Mouse (Mus musculus) intestine, embryonic 16.5 days (tissue): ENCODE measurements around the gene Fam107b. TPM values are rescaled to one million over a fixed set of nuclear protein-coding genes. Genes with fewer than 3 reads are reported as not detected.

Source experiments
- ATAC-seq: fragments of 200-750 bp; cut with Nextera tagmentation; 2 replicates; pipeline ENCODE4 v1.8.0; 2017; ENCODE audit warnings: moderate TSS enrichment, moderate library complexity
- H3K27ac ChIP-seq: fragments of 300-500 bp; sonication (generic); 2 replicates; pipeline ENCODE4 v1.5.1; 2014; ENCODE audit warnings: mild to moderate bottlenecking, low read length
- H3K27me3 ChIP-seq: fragments of 300-500 bp; sonication (generic); replicated peaks from 2 replicates; pipeline ENCODE4 v1.6.1; 2014; ENCODE audit warnings: low read length, control low read depth, mixed read lengths; ENCODE audit not compliant: control insufficient read depth, insufficient read depth
- H3K36me3 ChIP-seq: fragments of 300-500 bp; sonication (generic); 2 replicates; pipeline ENCODE4 v1.6.1; 2014; ENCODE audit warnings: low read length, control low read depth; ENCODE audit not compliant: control insufficient read depth, insufficient read depth
- H3K4me1 ChIP-seq: fragments of 300-500 bp; sonication (generic); 2 replicates; pipeline ENCODE4 v1.6.1; 2014; ENCODE audit warnings: low read length, control low read depth, mixed read lengths; ENCODE audit not compliant: control insufficient read depth, insufficient read depth
- H3K4me2 ChIP-seq: fragments of 300-500 bp; sonication (generic); 2 replicates; pipeline ENCODE4 v1.6.1; 2014; ENCODE audit warnings: low read depth, low read length, control low read depth
- H3K4me3 ChIP-seq: fragments of 300-500 bp; sonication (generic); 2 replicates; pipeline ENCODE4 v1.5.1; 2014; ENCODE audit warnings: mild to moderate bottlenecking, low read length
- H3K9ac ChIP-seq: fragments of 300-500 bp; sonication (generic); 2 replicates; pipeline ENCODE4 v1.6.1; 2014; ENCODE audit warnings: low read depth, low read length
- H3K9me3 ChIP-seq: fragments of 300-500 bp; sonication (generic); 2 replicates; pipeline ENCODE4 v1.6.1; 2016; ENCODE audit warnings: low read length, control low read depth; ENCODE audit not compliant: control insufficient read depth
- WGBS: fragments of 180-500 bp; shearing (Covaris S2); extraction: QIAGEN DNeasy Blood & Tissue Kit; methylation state at CpG from one replicate; pipeline ENCODE4 v1.1.7; 2014; 5-methylcytosine and 5-hydroxymethylcytosine counted together
- polyA plus RNA-seq: library from polyadenylated mRNA; unstranded; fragments of >200 nt; fragmentation: Nextera tagmentation; extraction: Ambion mirVana; gene quantifications from 2 replicates; pipeline ENCODE4 v1.2.1, GENCODE M21; 2015

Gene Fam107b
- polyA plus RNA-seq, 1 experiment from 2014 or later: 36.8 TPM

GRCm38 (mm10) chr2:3669646-3670045 is 99.4 kb downstream of the Fam107b start:
- Histone ChIP-seq H3K9ac (no peak overlapping the region), H3K9me3 (no peaks in the 10 kb centered on the region), H3K27me3 (no peaks in the 10 kb centered on the region), H3K4me1 (no peaks in the 10 kb centered on the region), H3K36me3 (no peaks in the 10 kb centered on the region), H3K27ac (no peak overlapping the region), H3K4me3 (no peak overlapping the region), H3K4me2 (no peak overlapping the region)
- whole genome bisulfite sequencing: 62% methylated on average over 2 of the region's 2 CpGs
- ATAC-seq: no peak

- H3K4me1 ChIP-seq: no peaks in the 10 kb centered on the region
- no peak for ATAC-seq
- H3K4me2 ChIP-seq: no peak overlapping the region
- no peaks in the 10 kb centered on the region for H3K9me3 ChIP-seq
- H3K27ac ChIP-seq: no peak overlapping the region
- no peaks in the 10 kb centered on the region for H3K36me3 ChIP-seq
- WGBS: 57% methylated on average over 5 of the region's 5 CpGs
- no peak overlapping the region for H3K9ac ChIP-seq
- no peaks in the 10 kb centered on the region for H3K27me3 ChIP-seq
- H3K4me3 ChIP-seq: no peak overlapping the region
These were observed 102.5 kb downstream of the Fam107b start for GRCm38 (mm10) chr2:3672654-3673367.

DNA sequence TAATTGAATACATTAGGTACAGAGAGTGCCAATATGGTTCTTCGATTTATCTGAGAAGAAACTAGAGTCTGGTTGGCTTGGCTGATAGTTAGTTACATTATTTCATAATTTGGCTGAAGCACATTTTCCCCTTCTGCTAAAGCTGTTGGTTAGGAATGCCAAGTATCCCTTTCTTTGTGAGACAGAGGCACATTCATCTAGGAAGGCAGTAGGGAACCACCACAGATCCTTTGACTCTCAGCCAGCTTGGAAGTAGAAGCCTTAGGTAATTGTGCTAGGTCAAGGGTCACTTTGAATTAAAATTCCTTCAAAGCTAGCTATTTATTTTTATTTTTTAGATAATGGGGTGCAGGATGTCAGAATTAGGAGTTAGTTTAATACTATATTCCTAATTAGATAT is 105.2 kb downstream of the Fam107b start:
- ATAC-seq: no peak
- no peak overlapping the region for H3K27ac ChIP-seq
- H3K4me2 ChIP-seq: no peak overlapping the region
- 88% methylated on average over 1 of the region's 1 CpGs for WGBS
- no peak overlapping the region for H3K4me3 ChIP-seq
- no peaks in the 10 kb centered on the region for H3K27me3 ChIP-seq
- H3K36me3 ChIP-seq: no peaks in the 10 kb centered on the region
- no peak overlapping the region for H3K9ac ChIP-seq
- H3K9me3 ChIP-seq: no peaks in the 10 kb centered on the region
- no peaks in the 10 kb centered on the region for H3K4me1 ChIP-seq

DNA sequence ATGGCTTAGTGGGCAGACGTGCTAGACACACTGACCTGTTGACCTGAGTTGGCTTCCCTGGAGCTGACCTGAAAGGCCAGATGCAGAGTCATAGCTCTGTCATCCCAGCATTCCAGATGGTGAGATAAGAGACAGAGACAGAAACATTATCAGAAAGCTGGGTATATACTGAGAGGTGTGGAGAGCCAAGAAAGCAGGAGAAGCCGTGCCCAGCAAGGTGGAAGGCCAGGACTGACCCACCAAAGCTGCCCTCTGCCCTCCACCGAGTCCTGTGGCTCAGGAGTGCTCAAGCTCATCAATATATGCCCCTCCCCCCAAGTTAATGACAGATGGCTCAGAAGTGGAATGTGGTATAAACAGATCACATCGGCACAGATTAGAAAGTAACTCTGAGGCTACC is 112.4 kb downstream of the Fam107b start:
- Histone ChIP-seq H3K4me3 (no peak overlapping the region), H3K36me3 (no peaks in the 10 kb centered on the region), H3K27ac (no peak overlapping the region), H3K9me3 (no peaks in the 10 kb centered on the region), H3K4me2 (no peak overlapping the region), H3K4me1 (peaks cover 4% of the 10 kb centered on the region), H3K27me3 (no peaks in the 10 kb centered on the region), H3K9ac (no peak overlapping the region)
- 39% methylated on average over 4 of the region's 4 CpGs for WGBS
- ATAC-seq: no peak

GRCm38 (mm10) chr2:3683343-3683742 is 113.1 kb downstream of the Fam107b start:
- Histone ChIP-seq H3K36me3 (no peaks in the 10 kb centered on the region), H3K4me2 (no peak overlapping the region), H3K4me3 (no peak overlapping the region), H3K4me1 (peaks cover 4% of the 10 kb centered on the region), H3K9me3 (no peaks in the 10 kb centered on the region), H3K27ac (no peak overlapping the region), H3K27me3 (no peaks in the 10 kb centered on the region), H3K9ac (no peak overlapping the region)
- no peak for ATAC-seq
- WGBS: 65% methylated on average over 5 of the region's 5 CpGs

DNA sequence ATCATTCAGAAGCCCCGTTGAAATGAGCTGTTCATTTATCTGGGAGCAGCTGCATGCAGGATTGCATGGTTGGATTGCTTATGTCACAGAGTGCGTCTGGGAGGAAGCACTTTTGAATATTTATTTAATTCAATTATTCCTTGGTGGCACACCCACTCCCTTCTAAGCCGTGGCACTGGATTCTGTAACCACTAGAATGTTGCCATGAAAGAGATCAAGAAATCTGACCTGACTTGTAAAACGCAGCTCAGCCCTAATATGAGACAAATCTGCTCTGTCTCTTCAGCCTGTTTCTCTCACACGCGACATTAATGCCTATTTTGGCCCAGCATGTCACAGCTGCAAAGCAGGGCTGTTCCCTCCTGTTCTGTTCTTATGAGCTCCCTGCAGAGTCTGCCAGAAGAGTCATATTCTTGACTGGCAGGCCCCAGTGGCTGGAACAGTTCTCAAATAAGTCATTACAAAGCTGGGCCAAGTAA is 113.5 kb downstream of the Fam107b start:
- H3K4me2 ChIP-seq: no peak overlapping the region
- H3K9me3 ChIP-seq: no peaks in the 10 kb centered on the region
- no peak overlapping the region for H3K9ac ChIP-seq
- H3K4me3 ChIP-seq: no peak overlapping the region
- H3K27ac ChIP-seq: no peak overlapping the region
- no peaks in the 10 kb centered on the region for H3K27me3 ChIP-seq
- no peak; the same call in 1 of the 2 replicates for ATAC-seq
- peaks cover 4% of the 10 kb centered on the region for H3K4me1 ChIP-seq
- WGBS: 36% methylated on average over 6 of the region's 6 CpGs
- H3K36me3 ChIP-seq: no peaks in the 10 kb centered on the region

DNA sequence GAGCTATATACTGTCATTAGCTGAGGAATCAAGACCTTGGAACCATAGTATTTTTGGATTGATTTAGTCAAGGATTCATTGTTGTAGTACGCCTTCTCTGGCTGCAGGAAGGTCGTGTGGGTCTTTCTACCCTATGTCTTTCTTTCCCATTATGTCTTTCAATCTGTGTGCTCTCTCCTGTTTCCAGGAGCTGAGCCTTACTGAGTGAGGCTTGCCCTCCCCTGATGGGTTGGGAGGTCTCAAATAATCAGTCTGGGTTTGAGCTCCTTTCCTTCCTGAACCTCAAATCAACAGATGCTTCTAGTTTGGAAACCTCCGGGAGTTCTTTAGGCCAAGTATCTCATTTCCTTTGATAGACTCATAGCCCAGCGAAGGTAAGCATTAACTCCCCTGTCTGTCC is 119.9 kb downstream of the Fam107b start:
- H3K27ac ChIP-seq: no peak overlapping the region
- H3K4me2 ChIP-seq: no peak overlapping the region
- H3K9ac ChIP-seq: no peak overlapping the region
- H3K36me3 ChIP-seq: no peaks in the 10 kb centered on the region
- no peak for ATAC-seq
- no peaks in the 10 kb centered on the region for H3K27me3 ChIP-seq
- 80% methylated on average over 4 of the region's 4 CpGs for whole genome bisulfite sequencing
- no peaks in the 10 kb centered on the region for H3K4me1 ChIP-seq
- H3K9me3 ChIP-seq: no peaks in the 10 kb centered on the region; the same call in 1 of the 2 replicates
- no peak overlapping the region for H3K4me3 ChIP-seq

- Histone ChIP-seq H3K27me3 (no peaks in the 10 kb centered on the region), H3K4me3 (no peak overlapping the region), H3K9me3 (no peaks in the 10 kb centered on the region; the same call in 1 of the 2 replicates), H3K4me1 (no peaks in the 10 kb centered on the region), H3K4me2 (no peak overlapping the region), H3K27ac (no peak overlapping the region), H3K9ac (no peak overlapping the region), H3K36me3 (no peaks in the 10 kb centered on the region)
- WGBS: 86% methylated on average over 2 of the region's 2 CpGs
- no peak for ATAC-seq
These were observed 122.5 kb downstream of the Fam107b start for GRCm38 (mm10) chr2:3692833-3693232.

GRCm38 (mm10) chr2:3695900-3696299 is 125.6 kb downstream of the Fam107b start:
- H3K27ac ChIP-seq: no peak overlapping the region
- whole genome bisulfite sequencing: 76% methylated on average over 5 of the region's 5 CpGs
- H3K27me3 ChIP-seq: no peaks in the 10 kb centered on the region
- no peak overlapping the region for H3K9ac ChIP-seq
- H3K36me3 ChIP-seq: no peaks in the 10 kb centered on the region
- no peak for ATAC-seq
- no peaks in the 10 kb centered on the region; the same call in 1 of the 2 replicates for H3K9me3 ChIP-seq
- no peaks in the 10 kb centered on the region for H3K4me1 ChIP-seq
- no peak overlapping the region for H3K4me3 ChIP-seq
- H3K4me2 ChIP-seq: no peak overlapping the region

DNA sequence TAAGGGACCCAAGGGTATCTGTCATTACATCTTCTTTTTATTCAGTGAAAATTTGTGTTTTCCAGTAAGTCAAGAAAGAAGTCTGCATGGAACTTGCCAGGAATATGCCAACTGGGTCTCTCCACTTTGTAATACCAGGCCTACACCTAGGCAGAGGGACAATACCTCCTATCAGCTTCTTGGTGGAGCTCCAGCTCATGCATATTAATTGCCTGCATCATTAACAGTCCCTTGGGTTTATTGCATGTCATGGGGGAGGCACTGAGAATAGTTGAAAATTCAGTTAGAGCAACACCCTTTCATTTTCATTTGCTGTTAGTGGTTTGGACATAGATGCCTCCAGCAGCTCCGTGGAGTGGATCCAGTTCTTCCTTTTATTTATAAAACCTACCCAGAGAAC is 130.1 kb downstream of the Fam107b start:
- Histone ChIP-seq H3K9me3 (no peaks in the 10 kb centered on the region), H3K36me3 (no peaks in the 10 kb centered on the region), H3K9ac (no peak overlapping the region), H3K4me3 (no peak overlapping the region), H3K27me3 (no peaks in the 10 kb centered on the region), H3K4me1 (peaks cover 10% of the 10 kb centered on the region; the same call in 1 of the 2 replicates), H3K27ac (no peak overlapping the region), H3K4me2 (no peak overlapping the region)
- ATAC-seq: no peak
- WGBS: 64% methylated on average over 1 of the region's 1 CpGs
